Comparison of ENCODE assay signal across 16 mouse cellular contexts in the genomic region with DNA sequence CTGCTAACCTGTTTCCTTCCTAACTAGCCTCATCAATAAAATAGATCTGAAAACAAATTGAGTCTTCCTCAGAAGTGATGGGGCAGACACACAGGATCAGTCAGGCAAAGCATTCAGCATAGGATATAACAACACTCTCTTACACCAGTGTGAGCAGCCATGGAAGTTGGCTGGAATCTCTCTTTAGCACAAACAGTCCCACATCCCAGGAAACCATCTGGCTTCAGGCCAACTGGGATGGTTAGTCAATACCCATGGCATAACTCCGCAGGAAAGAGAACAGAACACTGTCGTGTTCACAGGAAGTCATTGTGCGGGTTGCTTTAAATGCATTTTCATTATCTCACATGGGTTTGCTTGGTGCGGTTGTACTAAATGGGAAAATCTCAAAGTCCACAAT.
A peak's percentile ranks its signal among the peaks of the same experiment; 100 is the strongest.
DNase-seq lines count a peak whose midpoint lies in the region; ATAC-seq and TF ChIP-seq lines count a peak whose summit lies in the region.
"Had no signal": no experiment of that assay in that cellular context is flagged by ENCODE, and none has a peak within 500 bp of the region (broad histone marks: within the 10 kb centered on the region; RNA-seq: fewer than 3 reads in every experiment).

No protein-coding gene starts in this region.

- peaks cover 5% of the 10 kb centered on the region; the same call in 1 of the 2 replicates for H3K4me1 ChIP-seq in hindbrain, embryonic 12.5 days
- 0 out of 2 replicates have a peak, but pooled peaks cover 3% of the 10 kb centered on the region for H3K4me1 ChIP-seq in hindbrain, embryonic 10.5 days (replicated peaks)
- no peaks in the 10 kb centered on the region for H3K4me1 ChIP-seq in liver, adult 2 months (ENCODE audit: control insufficient read depth, insufficient read depth, low read length)
- no peaks in the 10 kb centered on the region for H3K4me1 ChIP-seq in liver, embryonic 11.5 days (replicated peaks; ENCODE audit: control insufficient read depth, insufficient read depth, low read length)
- H3K4me1 ChIP-seq: embryonic facial prominence, embryonic 15.5 days; heart, embryonic 15.5 days had no signal

- H3K4me3 ChIP-seq in hindbrain, embryonic 12.5 days: no peak overlapping the region
- no peak overlapping the region for H3K4me3 ChIP-seq in hindbrain, embryonic 10.5 days
- H3K4me3 ChIP-seq in liver, adult 2 months (ENCODE audit: insufficient read depth, low read depth, low read length): no peak overlapping the region
- H3K4me3 ChIP-seq in liver, embryonic 11.5 days (ENCODE audit: low read depth, low read length): no peak overlapping the region
- H3K4me3 ChIP-seq: embryonic facial prominence, embryonic 15.5 days; forebrain, embryonic 15.5 days; heart, embryonic 15.5 days; kidney, embryonic 15.5 days; liver, embryonic 12.5 days had no signal

- peak; percentile 21; the same call in 1 of the 2 replicates for ATAC-seq in hindbrain, embryonic 12.5 days (ENCODE audit: low FRiP score)
- ATAC-seq in liver, embryonic 11.5 days (replicated peaks; ENCODE audit: low FRiP score): no peak
- ATAC-seq: CD4-positive, CD25-positive, alpha-beta regulatory T cell, adult 4 months; forebrain, embryonic 15.5 days; liver, embryonic 12.5 days had no signal

- no peak for TF ChIP-seq POLR2A in liver, adult 2 months (IDR thresholded peaks at IDR 0.05; ENCODE audit: extremely low read depth, insufficient read depth, low read length)

- 81% methylated on average over 4 of the region's 4 CpGs for whole genome bisulfite sequencing in hindbrain, embryonic 12.5 days
- 92% methylated on average over 4 of the region's 4 CpGs for WGBS in hindbrain, embryonic 10.5 days
- WGBS in liver, adult 2 months: 59% methylated on average over 4 of the region's 4 CpGs
- 72% methylated on average over 4 of the region's 4 CpGs for WGBS in liver, embryonic 11.5 days

- H3K9ac ChIP-seq in hindbrain, embryonic 12.5 days: no peak overlapping the region
- no peak overlapping the region for H3K9ac ChIP-seq in liver, adult 2 months (ENCODE audit: low read depth, low read length)
- no peak overlapping the region for H3K9ac ChIP-seq in liver, embryonic 11.5 days (ENCODE audit: low read depth, low read length)
- H3K9ac ChIP-seq: embryonic facial prominence, embryonic 15.5 days; forebrain, embryonic 15.5 days; heart, embryonic 15.5 days; kidney, embryonic 15.5 days; liver, embryonic 12.5 days had no signal

- H3K27me3 ChIP-seq in hindbrain, embryonic 12.5 days: no peaks in the 10 kb centered on the region
- H3K27me3 ChIP-seq in hindbrain, embryonic 10.5 days (ENCODE audit: insufficient read depth, poor library complexity, severe bottlenecking): no peaks in the 10 kb centered on the region
- no peaks in the 10 kb centered on the region for H3K27me3 ChIP-seq in liver, adult 2 months (ENCODE audit: control insufficient read depth, insufficient read depth, low read length)
- no peaks in the 10 kb centered on the region for H3K27me3 ChIP-seq in liver, embryonic 11.5 days (replicated peaks; ENCODE audit: control insufficient read depth, insufficient read depth, low read length)
- H3K27me3 ChIP-seq: embryonic facial prominence, embryonic 15.5 days; forebrain, embryonic 15.5 days; heart, embryonic 15.5 days; kidney, embryonic 15.5 days; liver, embryonic 12.5 days had no signal

- H3K36me3 ChIP-seq in hindbrain, embryonic 12.5 days: no peaks in the 10 kb centered on the region
- H3K36me3 ChIP-seq in hindbrain, embryonic 10.5 days: no peaks in the 10 kb centered on the region
- no peaks in the 10 kb centered on the region for H3K36me3 ChIP-seq in liver, adult 2 months (ENCODE audit: control insufficient read depth, insufficient read depth, low read length)
- no peaks in the 10 kb centered on the region for H3K36me3 ChIP-seq in liver, embryonic 11.5 days (ENCODE audit: control insufficient read depth, insufficient read depth, low read length)
- H3K36me3 ChIP-seq: embryonic facial prominence, embryonic 15.5 days; forebrain, embryonic 15.5 days; heart, embryonic 15.5 days; kidney, embryonic 15.5 days; liver, embryonic 12.5 days had no signal

- no peak for TF ChIP-seq CTCF in liver, adult 2 months (IDR thresholded peaks at IDR 0.05; ENCODE audit: low read depth, low read length)

- no peaks in the 10 kb centered on the region for H3K79me2 ChIP-seq in liver, adult 2 months (ENCODE audit: control insufficient read depth, insufficient read depth, low read length)

- no peak overlapping the region for H3K4me2 ChIP-seq in hindbrain, embryonic 12.5 days (replicated peaks)
- H3K4me2 ChIP-seq in liver, embryonic 11.5 days: no peak overlapping the region
- H3K4me2 ChIP-seq: embryonic facial prominence, embryonic 15.5 days; forebrain, embryonic 15.5 days; heart, embryonic 15.5 days; kidney, embryonic 15.5 days; liver, embryonic 12.5 days had no signal

- DNase-seq in hindbrain, embryonic 10.5 days (ENCODE audit: low spot score): no peak
- DNase-seq in liver, adult 2 months (ENCODE audit: extremely low read depth, low read depth, low spot score): peak; percentile 1
- no peak for DNase-seq in liver, embryonic 11.5 days (ENCODE audit: low spot score)
- DNase-seq in retina, postnatal 1 day: peak; percentile 10
- DNase-seq in retina, embryonic 14.5 days (ENCODE audit: low spot score): no peak
- peak; percentile 6 to 18 for DNase-seq in lung, postnatal 4 days
- DNase-seq: cerebellum, adult 11 months; heart, adult 11 months; spleen, adult 18-20 months had no signal

- H3K27ac ChIP-seq in hindbrain, embryonic 12.5 days: no peak overlapping the region
- H3K27ac ChIP-seq in hindbrain, embryonic 10.5 days: no peak overlapping the region
- no peak overlapping the region for H3K27ac ChIP-seq in liver, adult 2 months (replicated peaks; ENCODE audit: insufficient read depth, low read depth, low read length)
- H3K27ac ChIP-seq in liver, embryonic 11.5 days (ENCODE audit: low read depth, low read length): no peak overlapping the region
- H3K27ac ChIP-seq: embryonic facial prominence, embryonic 15.5 days; forebrain, embryonic 15.5 days; heart, embryonic 15.5 days; kidney, embryonic 15.5 days; liver, embryonic 12.5 days had no signal

- no peaks in the 10 kb centered on the region for H3K9me3 ChIP-seq in hindbrain, embryonic 12.5 days (replicated peaks)
- no peaks in the 10 kb centered on the region for H3K9me3 ChIP-seq in hindbrain, embryonic 10.5 days
- no peaks in the 10 kb centered on the region for H3K9me3 ChIP-seq in liver, embryonic 11.5 days (ENCODE audit: control insufficient read depth, low read length)
- H3K9me3 ChIP-seq: embryonic facial prominence, embryonic 15.5 days; forebrain, embryonic 15.5 days; heart, embryonic 15.5 days; kidney, embryonic 15.5 days; liver, embryonic 12.5 days had no signal

Comparison
In these comparisons a context has a peak if more than half of its experiments do, and no peak if none do; other contexts are left out.
1. DNase-seq: peak in liver, adult 2 months (single experiment), retina, postnatal 1 day (single experiment) and lung, postnatal 4 days (2 of 2); none in hindbrain, embryonic 10.5 days (single experiment), liver, embryonic 11.5 days (single experiment) and retina, embryonic 14.5 days (single experiment).